Mouse (Mus musculus): Measurements from ENCODE around the gene Ccdc51.
A peak's percentile ranks its signal among the peaks of the same experiment; 100 is the strongest.

Gene Ccdc51

DNA sequence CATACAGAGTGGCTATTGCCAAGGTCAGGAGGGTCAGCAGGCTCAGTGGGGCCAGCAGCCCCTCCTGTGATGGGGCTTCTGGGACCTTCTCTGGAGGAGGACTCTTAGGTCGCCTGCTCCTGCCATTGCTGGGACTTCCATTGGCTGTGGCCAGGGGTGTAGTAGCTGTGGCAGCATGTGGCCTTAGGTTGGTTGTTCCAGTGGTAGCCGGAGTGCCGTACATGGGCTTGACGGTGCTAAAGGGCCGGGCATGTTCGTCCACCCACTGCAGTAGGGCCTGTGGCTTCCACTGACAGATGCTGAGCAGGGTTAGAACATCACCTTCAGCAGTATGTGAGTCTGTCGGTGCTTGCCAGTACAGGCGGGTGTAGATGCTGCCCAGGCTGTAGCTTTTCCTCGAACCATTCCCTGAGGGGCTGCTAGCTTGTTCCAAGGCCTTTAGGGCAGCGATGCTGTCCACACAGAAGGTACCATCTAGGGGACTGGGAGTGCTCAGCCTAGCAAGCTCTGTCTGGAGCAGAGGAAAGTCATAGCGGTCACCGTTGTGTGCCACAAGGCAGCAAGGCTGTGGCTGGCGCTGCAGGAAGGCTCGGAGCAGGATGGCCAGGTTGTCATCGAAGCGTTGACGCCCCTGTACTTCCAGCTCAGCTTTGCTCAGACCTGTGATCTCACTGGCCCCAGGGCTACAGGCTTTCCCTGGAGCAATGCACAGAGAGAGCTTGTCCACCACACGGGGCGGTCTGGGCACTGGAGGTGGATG is 24.1 kb upstream of the Ccdc51 start:
- DNase-seq, result no peak

DNA sequence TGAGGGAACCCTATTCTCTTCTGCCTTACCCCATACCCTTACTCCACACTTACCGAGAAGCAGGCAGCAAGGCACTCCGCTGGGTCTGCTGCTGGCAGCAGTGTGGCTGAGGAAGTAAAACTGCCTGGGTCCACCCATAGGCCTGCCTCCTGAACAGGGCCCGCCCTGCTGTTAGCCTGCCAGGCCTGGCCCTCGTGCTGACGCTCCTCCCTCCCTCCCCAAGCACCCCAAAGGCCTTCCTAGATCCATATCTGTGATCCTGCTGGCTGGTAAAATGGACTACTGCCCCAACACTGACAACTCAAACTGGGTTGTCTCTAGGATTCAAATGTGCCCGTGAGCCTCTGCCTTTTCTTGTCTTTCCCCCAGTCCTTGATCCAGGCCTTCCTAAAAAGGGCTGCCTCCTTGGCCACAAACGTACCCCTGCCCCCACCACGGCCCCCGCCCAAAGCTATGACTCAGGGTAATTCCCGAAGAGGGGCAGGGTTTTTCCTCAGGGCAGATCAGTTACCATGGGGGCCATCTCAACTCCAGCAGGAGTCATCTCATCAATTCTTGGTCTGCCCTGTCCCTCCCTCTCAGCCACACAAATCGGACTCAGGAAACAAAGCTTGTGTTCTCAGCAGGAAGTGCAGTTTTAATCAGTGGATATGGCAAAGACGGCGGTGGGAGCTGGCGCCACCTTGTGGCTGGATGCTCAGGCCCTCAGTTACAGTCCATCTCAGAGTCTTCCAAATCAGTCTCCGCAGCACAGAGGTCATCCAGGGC is 23.0 kb upstream of the Ccdc51 start, which contains the start of gene Trex1:
Gene Trex1, minus strand, starts transcription at position 599 of the 768 bp plus-strand sequence.
- DNase-seq, result peak; percentile 86

DNA sequence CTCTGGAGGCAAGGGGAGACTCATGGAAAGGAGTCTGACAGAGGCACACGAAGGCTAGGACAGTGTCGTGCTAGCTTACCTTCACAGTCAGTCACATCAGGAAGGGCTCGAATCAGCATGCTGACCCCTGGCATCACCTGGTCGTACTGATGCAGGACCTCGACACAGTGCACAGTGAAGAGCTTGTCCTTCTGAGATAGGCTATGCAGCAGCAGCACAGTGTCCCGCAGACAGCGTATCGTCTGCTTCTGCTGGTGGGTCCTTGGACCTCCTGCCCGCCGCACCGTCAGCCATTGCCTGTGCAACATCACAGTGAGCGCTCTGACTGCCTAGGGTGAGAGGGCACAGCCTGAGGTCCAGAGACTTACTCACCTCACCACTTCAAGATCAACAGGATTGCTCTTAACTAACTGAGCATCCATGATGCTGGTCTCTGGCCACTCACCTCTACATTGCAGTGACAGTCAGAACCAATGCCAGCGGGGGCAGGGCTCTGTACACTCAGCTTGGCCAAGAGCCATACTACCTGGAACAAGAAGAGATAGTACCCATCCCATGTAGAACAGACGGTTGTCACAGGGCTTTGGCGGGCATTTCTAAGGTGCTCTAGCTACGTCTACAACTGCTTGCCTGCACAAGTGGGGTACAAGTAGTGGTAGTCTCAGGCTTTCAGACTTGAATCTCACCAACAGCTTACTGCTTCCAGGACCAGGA is 22.0 kb upstream of the Ccdc51 start:
- no peak for DNase-seq

DNA sequence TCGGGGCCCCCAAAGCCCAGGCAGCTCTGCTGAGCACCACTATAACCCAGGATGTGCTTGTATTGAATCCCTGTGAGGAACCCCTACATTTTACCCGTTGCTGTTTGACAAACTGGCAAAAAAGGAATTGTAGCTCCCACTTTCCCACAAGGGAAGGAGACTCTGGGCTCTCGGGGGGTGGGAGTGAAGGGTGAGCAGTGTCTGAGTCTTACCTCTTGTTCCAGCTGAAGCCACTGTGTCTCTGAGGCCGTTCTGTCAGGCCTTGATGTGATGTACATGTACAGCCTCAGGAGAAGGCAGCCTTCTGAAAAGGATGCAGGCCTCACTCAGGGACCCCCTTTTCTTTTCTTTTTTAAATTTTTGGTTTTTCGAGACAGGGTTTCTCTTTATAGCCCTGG is 21.4 kb upstream of the Ccdc51 start:
- no peak for DNase-seq

DNA sequence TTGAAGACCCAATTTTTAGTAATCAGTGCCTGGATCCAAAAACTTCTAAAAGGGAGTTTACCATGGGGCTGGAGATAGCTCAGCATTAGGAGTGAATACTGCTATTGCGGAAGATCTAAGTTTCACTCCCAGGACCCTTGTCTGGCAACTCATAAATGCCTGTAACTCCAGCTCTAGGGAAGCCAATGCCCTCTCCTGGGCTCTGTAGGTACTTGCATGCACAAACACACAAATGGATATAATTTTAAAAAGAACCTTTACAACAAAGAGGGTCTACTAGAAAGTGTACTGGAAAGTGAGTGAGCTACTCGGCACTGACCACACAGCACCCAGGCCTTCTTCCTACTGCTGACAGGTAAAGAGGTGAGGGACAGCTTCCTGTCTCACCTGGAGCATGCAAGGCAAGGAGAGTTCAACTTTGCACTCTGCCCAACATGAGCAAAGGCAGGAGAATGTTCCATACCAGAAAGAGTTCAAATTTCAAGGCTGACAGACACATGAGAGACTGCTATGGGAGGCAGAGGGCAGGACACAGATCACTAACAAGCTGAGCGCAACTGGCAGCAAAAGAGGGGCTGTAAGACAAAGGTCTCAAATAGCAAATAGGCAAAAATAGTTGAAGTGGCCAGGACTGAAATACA is 14.1 kb upstream of the Ccdc51 start:
- no peak for DNase-seq

DNA sequence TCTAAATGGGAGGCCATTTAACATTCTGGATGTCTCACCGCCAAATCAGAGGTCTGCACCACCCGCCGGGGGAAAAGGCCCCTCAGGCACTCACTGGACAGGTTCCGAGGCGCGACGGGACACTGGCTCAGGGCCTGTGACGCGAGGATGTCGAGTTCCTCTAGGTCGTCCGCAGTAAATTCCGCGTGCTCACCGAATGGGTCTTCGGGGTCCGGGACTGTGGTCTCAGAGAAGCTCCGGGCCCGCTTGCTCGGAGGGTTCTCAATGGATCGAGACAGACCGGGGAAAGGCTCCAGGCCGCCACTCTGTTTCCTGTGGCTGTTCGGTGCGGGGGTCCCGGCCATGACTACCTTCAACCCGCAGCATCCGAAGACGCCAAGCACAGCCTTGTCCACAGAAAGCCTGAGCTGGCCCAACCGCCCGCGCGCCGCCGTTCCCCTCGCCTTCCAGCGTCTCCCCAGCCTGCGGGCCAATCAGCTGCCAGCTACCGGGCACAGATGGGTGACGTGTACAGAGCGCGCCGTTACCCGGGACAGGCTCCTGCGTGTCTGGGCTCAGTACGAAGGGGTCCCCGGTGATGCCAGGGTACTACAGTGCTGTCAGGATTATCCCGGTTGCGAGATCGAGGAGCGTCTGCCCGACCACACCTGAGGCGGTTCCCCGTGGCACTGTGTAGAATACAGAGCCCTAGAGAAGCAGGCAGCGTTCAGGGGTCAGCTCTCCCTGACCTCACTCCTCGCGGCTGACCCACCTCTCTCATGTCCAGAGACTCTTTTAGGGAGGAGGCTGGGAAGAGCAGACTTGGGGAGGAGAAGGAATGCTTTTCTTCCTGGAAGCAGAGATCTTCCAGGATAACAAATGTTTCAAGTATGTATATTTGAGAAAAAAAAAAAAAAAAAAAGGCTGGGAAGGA is 8.4 kb upstream of the Ccdc51 start, which contains the start of gene Atrip:
Gene Atrip, minus strand, starts transcription at position 464 of the 913 bp plus-strand sequence.
- peak; percentile 95 for DNase-seq

DNA sequence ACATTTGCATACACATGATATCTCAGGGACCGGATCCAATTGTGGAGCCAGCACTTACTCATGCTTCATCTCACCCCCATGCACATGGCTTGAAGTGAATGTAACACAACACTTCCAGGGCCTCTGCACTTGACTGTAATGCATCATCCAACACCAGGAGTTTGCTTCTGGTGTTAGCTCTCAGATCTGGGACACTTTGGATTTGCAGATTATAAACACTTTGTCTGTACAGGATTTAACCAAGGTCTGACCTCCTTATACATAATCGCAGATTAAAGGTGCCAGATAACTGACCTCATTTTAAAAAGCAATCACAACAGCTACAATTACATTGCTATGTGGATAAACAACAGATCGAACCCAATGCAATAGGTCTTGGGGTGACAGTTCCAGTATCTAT is 1.8 kb upstream of the Ccdc51 start:
- DNase-seq, result no peak

DNA sequence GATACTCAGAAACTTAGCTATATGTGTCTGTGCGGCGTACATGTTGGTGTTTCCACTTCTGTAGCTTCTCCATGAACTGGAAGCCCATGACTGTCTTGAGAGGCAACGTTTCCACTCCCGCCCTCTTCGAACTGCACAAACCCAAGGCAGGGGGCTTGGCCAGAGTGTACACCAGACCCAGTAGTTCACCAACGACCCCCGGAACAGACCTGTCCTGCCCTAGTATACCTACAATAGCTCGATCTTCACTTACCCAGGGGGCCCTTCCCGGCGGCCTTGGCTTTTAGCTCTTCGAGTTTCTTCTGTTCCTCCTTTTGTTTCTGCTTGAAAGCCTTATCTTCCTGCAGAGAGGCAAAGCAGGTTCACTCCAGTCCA is 557 bp upstream of the Ccdc51 start:
- DNase-seq, result no peak

DNA sequence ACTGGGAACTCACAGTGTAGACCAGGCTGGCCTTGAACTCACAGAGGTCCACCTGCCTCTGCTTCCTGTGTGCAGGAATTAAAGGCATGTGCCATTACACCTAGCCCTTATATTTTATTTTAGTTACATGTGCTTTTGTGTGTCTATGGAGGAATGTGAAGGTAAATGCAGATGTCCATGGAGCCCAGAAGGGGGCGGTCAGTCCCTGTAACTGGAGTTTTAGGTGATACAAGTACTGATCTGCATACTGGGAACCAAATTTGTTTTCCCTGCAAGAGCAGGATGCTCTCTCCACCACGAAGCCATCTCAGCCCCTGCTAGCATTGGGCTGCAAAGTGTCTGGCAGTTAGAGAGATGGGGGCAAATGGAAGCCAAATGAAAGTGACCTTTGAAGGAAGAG is 2.6 kb downstream of the Ccdc51 start:
- DNase-seq, result no peak

DNA sequence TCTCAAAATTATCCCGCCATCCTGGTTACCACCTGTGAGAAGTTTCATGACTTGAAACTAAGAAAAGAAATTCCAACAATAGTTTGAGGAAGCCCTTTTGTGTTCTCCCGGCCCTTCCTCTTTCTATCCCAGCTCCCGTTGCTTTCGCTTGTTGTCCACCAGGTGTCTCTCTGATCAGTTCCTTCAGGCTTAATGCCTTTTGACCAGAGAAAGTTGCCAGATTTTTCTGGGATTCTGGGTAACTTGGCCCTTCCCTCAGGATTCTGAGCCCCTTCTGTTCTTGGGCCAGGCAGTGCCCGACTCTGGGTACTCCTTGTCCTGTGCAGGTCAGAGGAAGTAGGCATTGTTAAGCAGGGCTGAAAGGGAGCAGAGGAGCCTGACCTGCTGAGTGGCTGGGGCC is 5.7 kb downstream of the Ccdc51 start:
- DNase-seq, result no peak

DNA sequence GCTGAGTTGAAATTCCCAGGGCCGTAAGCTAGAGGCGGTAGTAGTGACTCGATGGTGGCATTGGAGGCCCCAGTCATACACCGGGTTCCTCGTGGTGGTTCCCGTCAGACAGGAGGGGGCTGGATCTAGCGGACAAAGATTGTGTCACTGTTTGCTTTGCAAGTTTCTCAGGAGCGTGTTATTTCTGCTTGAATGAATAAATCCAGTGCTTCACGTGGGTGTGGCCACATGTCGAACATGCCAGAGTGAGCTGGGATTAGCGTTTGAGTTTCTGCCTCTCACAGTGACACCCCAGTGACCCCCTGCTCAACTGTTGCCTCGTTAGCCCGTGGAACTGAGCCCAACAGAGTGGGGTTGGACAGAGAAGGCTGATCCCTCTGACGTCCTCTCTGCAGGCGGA is 8.2 kb downstream of the Ccdc51 start:
- no peak for DNase-seq

DNA sequence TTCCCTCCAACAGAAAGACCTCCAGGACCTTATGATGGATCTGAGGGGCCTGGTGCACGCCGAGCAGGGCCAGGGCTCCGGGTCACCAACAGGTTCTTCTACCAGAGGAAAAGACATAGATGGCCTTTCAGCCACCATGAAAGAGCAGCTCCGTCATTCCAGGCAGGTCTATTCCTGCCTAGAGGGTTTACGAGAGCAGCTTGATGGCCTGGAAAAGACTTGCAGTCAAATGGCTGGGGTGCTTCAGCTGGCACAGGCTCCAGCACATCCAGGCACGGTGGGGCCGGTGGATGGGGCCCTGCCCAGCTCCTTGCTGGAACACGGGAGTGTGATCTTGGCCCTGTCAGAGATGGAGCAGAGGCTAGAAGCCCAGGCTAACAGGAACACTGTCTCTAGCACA is 9.5 kb downstream of the Ccdc51 start:
- no peak for DNase-seq

DNA sequence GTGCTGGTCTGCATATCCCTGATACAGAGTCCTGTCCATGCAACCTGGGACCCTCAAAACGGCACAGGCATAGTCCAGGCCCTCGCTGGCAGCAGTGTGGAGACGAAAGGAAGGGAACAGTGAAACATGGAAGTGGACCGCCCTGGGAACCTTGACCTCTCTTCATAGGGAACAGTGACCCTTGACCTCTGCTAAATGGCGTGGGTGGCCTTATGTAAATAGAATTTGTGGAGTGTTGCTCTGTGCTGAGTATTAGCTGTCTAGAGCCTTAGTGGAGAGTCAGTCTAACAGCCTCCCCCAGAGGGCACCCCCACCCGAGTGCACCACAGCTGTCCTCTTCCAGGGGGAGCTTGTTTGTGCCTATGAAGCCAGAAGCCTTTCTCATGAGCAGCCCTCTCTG is 10.5 kb downstream of the Ccdc51 start:
- no peak for DNase-seq

DNA sequence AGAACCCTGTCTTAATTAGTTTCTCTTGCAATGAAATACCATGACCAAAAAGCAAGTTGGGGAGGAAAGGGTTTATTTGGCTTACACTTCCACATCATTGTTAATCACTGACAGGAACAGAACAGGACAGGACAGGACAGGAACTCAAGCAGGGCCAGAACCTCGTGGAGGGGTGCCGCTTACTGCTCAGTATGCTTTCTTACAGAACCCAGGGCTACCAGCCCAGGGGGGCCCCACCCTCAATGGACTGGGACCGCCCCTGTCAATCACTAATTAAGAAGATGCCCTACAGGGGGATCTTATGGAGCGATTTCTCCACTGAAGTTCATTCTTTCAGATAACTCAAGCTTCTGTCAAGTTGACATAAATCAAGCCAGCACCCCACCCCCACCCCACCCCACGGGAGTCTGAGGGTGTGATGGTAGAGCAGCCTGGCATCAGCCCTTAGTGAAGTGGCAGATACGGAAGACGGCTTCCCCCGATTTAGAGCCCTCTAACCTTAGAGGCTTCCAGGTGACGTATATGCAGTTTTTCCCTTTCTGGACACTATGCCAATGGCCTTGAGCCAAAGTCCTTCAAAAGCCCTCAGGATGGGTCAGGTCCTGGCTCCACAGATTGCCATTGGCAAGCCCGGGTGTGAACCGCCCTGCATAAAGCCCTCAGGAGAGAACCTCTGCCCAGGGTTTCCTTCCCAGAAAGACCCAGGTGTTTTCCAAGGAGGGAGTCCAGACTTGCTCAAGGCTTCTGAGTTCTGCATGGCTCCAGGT is 11.7 kb downstream of the Ccdc51 start:
- no peak for DNase-seq

DNA sequence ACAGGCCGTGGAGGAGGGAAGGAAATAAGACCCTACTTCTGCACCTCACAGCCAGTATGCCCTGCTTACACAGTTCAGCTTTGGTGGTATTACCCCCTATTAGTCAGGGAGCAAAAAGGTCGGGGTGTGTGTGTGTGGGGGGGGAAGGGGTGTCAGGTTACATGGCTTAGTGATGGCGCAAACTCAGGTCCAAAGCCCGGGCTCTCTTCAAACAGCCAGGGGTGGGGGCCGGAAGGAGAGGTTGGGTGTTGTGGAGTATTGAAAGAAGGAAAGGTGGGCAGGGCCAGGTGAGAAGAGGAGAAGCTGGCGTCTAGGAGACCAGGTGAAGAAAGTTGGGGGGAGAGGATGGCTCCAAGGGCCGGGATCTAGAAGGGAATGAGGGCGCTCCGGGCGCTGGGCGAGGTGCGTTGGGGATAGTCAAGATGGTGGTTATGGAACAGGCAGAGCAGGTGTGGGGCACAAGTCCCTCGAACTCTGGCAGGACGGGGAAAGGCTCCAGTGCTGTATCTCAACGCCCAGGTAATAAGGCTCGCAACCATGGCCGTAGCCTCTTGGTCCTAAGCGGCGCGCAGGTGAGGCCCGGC is 12.4 kb downstream of the Ccdc51 start:
- no peak for DNase-seq

DNA sequence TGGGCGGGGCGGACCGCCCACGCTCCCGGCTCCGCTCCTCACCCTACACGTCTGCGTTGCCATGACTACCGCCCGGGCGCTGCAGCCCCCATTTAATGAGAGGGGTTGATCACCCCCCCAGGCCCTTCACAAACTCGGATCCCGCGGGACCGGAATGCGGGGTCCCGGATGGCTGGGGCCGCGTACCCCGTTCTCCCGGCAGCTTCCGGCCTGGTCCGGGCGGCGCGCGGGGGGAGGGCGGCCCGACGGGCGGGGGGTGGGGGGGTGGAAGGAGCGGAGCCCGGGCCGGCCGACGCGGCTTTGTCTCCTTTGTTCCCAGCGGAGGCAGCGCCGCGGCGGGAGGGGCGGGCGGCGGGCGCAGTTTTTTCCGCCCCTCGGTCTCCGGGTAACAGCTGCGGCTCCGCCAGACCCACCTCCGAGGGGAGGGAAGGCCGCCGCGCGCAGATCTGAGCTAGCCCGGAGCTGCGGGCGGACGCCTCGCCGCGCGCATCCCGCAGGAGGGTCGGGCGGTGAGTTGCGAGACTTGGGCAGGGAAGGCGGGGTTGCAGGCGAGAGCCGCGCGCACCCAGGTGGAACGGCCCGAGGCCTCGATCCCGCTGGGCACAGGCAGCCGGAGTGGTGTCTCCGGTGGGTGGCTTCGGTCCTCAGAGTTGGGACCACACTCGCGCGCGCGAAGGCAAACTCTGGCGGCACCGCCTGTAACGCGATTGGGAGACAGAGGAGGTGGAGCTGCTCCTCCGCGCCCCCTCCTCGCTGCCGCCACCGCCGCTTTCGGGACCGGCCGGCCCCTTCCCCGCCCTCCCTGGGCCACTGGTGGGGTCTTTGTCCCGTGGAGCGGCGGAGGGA is 13.1 kb downstream of the Ccdc51 start, which contains the start of gene Plxnb1:
Gene Plxnb1, plus strand, starts transcription at position 253 of the 846 bp plus-strand sequence.
- peak; percentile 74 for DNase-seq

DNA sequence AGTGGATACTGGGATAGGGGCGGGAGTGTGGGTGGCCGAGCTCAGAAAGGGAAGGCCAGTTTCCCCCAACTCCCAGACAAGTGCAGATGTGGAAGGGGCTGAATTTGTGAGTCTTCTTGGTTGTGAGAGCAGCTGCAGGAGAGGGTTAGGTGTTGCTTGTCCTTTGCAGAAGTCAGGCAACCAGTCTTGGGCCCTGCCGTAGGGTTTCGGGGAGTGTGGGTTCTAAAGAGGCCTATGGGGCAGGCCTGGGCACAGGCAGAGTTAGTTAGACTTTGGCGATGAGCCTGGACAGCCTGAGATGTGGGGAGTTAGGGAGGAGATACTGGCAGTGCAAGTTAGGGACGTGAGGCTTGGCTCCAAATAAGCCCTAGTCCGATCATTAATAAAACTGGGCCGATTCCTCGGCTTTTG is 14.0 kb downstream of the Ccdc51 start:
- DNase-seq, result no peak

DNA sequence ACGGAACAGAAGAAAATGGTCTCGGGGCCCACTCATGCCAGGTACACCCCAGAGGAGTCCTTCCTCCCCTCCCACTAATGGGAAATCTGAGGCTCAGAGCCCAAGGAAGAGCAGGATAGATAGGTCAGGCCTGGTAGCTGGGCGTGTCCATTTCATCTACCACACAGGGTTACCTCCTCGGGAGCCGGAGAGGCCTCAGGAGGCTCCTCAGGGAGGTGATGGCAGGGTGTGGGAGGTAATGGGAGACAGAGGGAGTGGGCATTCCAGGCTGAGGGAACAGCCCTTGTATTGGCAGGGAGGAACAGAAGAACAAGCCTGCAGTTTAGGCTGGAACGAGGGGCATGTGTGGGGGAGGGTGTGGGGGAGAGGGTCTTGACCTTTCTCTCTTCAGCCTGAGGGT is 14.6 kb downstream of the Ccdc51 start:
- DNase-seq, result no peak

DNA sequence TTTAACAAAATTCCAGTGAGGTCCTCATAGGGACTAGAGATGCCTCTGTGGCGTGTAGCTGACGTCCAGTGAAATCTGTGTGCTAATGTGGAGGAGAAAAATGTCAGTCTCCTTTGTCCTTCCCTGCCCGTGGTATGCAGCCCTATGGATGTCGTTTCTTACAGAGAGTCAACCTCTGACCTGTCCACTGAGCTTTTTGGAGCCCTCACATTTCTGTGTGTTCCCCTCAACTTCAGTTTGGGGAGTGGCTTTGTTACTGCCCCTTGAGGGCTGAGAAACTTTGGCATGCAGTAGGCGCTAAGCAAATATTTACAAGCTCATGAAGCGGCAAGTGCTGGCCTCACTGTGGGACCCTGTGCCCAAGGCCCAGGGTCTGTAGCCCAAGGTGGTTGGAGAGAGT is 15.0 kb downstream of the Ccdc51 start:
- DNase-seq, result no peak

DNA sequence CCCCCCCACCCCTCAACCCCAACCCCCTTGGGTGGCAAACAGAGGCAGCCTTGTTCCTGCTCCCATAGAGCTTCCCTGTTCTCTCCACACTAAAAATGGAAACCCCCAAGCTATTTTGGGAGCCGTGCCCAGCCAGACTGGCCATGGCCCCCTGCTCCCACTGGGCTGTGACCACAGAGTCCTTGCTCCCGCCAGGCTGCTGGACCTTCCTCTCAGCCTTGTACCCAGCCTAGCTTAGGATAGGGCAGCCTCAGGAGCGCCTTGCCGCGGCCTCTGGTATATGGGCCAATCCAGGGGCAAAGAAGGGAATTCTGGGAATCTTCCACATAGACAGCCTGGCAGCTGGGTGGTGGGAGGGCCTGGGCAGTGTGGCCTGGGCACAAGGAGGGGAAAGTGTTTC is 15.5 kb downstream of the Ccdc51 start:
- DNase-seq, result peak; percentile 59
